Mouse (Mus musculus): ENCODE measurements around the gene Nnat. TPM values are rescaled to one million over a fixed set of nuclear protein-coding genes. Genes with fewer than 3 reads are reported as not detected.

The Nnat gene
- polyA plus RNA-seq, 1 experiment from 2014 or later, result 201 TPM

DNA sequence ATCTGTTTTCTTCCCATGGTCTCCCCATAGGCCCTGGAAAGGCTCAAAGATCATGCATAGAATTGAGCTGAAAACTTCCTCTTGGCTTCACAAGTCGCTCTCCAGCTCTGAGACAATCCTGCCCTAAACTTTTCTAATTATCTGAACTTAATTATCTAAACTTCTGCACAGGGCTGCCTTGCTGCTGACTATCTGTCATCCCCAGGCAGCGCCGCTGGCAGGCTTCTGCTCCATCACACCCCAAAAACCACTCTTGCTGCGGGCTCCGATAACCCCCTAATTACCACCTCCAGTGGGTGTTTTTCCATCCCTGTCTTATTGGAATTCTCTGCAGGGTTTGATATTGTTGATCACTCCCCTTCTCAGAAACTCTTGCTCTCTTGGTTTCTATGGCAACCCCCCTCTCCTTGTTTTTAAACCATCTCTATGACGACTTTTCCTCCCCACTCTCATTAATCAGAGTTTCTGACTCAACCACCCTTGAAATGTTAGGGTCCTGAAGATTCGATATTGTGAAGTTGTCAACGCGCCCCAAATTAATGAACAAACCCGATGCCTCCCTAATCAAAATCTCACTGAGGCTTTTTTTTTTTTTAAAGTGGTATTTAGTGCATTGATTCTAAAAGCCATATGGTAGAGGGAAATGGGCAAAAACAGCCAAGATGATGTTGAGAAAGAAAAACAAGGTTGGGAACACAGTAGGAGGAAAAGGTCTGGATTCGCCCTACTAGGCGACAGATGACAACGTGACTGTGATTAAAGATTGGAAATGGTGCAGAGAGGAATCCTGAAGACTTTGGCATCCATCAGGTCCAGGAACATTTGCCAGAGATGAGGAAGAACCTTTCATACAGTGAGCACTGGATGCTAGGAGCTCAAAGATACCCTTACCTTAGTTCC lies 29.6 kb upstream of the Nnat start:
- no peak for ATAC-seq (replicated peaks; ENCODE audit: insufficient number of reproducible peaks, low FRiP score, low TSS enrichment)
- no peak overlapping the region for H3K4me3 ChIP-seq (ENCODE audit: low read depth, low read length)
- H3K4me2 ChIP-seq, result no peak overlapping the region
- H3K9ac ChIP-seq (ENCODE audit: low read depth, low read length), result no peak overlapping the region
- H3K36me3 ChIP-seq (ENCODE audit: control insufficient read depth, insufficient read depth, low read length), result no peaks in the 10 kb centered on the region
- 60% methylated on average over 13 of the region's 13 CpGs for WGBS (ENCODE audit: insufficient replicate concordance)
- H3K27me3 ChIP-seq (ENCODE audit: control insufficient read depth, insufficient read depth, low read length), result peaks cover 3% of the 10 kb centered on the region
- H3K4me1 ChIP-seq (ENCODE audit: control insufficient read depth, insufficient read depth, low read length), result no peaks in the 10 kb centered on the region
- H3K27ac ChIP-seq (ENCODE audit: low read depth, low read length), result no peak overlapping the region
- H3K9me3 ChIP-seq (replicated peaks; ENCODE audit: control insufficient read depth, low read length), result no peaks in the 10 kb centered on the region

DNA sequence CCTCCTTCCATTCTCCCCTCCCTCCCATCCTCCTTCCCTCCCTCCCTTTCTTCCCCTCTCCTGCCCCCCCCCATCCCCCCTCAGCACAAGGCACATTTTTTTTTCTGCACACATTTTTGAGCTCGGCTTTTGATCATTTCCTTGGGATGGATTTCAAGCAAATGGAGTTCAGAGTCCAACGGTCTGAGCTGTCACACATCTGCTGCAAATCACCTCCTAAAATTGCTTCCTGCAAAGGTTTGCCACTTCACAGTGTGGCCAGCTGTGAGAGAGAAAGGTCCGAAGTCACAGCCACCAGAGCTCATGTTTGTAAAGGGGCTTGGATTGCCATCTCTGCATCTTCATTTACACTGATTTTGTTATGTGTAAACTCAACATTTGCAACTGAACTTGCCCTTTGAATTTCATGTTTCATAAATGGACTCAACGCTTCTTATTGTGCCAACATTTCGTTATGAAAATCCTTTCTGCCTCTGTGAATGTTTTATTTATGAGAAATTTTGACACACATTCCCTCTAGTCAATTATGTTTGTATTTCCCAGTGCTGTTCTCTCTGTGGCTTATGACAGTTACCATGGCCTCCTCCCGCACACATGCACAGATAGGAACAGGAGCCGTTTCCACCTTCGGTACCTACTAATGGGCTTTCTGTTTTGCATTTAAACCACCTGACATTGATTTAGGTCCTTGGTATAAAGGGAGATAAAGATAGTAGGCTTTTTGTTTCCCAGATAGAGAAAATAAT lies 28.0 kb upstream of the Nnat start:
- Histone ChIP-seq H3K4me3 (ENCODE audit: low read depth, low read length) (no peak overlapping the region), H3K27me3 (ENCODE audit: control insufficient read depth, insufficient read depth, low read length) (peaks cover 2% of the 10 kb centered on the region), H3K9me3 (replicated peaks; ENCODE audit: control insufficient read depth, low read length) (no peaks in the 10 kb centered on the region), H3K27ac (ENCODE audit: low read depth, low read length) (no peak overlapping the region), H3K4me1 (ENCODE audit: control insufficient read depth, insufficient read depth, low read length) (peaks cover 1% of the 10 kb centered on the region; the same call in 1 of the 2 replicates), H3K4me2 (no peak overlapping the region), H3K36me3 (ENCODE audit: control insufficient read depth, insufficient read depth, low read length) (no peaks in the 10 kb centered on the region), H3K9ac (ENCODE audit: low read depth, low read length) (no peak overlapping the region)
- 51% methylated on average over 8 of the region's 8 CpGs for WGBS (ENCODE audit: insufficient replicate concordance)
- ATAC-seq (replicated peaks; ENCODE audit: insufficient number of reproducible peaks, low FRiP score, low TSS enrichment), result no peak

DNA sequence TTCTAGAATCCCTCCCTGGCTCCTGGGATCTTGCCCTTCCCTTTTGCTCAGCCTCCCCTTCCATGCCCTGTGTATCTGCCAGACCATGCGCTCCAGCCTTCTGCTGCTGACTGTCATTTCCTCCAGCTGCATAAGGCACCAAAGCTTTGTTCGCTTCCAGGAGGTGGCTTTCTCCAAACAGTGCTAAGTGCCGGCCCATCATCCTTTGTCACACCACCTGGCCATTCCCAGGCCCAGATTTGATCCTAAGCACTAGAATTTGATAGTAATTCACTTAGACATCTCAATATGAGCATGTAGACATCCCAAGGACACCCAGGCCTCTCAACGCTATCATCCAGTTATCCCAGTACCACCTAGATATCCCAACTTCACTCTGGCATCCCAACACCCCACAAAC lies 25.7 kb upstream of the Nnat start:
- H3K4me2 ChIP-seq, result no peak overlapping the region
- no peaks in the 10 kb centered on the region for H3K9me3 ChIP-seq (replicated peaks; ENCODE audit: control insufficient read depth, low read length)
- peaks cover 3% of the 10 kb centered on the region; the same call in 1 of the 2 replicates for H3K4me1 ChIP-seq (ENCODE audit: control insufficient read depth, insufficient read depth, low read length)
- 74% methylated on average over 4 of the region's 4 CpGs for WGBS (ENCODE audit: insufficient replicate concordance)
- no peak for ATAC-seq (replicated peaks; ENCODE audit: insufficient number of reproducible peaks, low FRiP score, low TSS enrichment)
- H3K27me3 ChIP-seq (ENCODE audit: control insufficient read depth, insufficient read depth, low read length), result no peaks in the 10 kb centered on the region; the same call in 1 of the 2 replicates
- H3K4me3 ChIP-seq (ENCODE audit: low read depth, low read length), result no peak overlapping the region
- no peak overlapping the region for H3K9ac ChIP-seq (ENCODE audit: low read depth, low read length)
- H3K27ac ChIP-seq (ENCODE audit: low read depth, low read length), result no peak overlapping the region
- H3K36me3 ChIP-seq (ENCODE audit: control insufficient read depth, insufficient read depth, low read length), result no peaks in the 10 kb centered on the region

DNA sequence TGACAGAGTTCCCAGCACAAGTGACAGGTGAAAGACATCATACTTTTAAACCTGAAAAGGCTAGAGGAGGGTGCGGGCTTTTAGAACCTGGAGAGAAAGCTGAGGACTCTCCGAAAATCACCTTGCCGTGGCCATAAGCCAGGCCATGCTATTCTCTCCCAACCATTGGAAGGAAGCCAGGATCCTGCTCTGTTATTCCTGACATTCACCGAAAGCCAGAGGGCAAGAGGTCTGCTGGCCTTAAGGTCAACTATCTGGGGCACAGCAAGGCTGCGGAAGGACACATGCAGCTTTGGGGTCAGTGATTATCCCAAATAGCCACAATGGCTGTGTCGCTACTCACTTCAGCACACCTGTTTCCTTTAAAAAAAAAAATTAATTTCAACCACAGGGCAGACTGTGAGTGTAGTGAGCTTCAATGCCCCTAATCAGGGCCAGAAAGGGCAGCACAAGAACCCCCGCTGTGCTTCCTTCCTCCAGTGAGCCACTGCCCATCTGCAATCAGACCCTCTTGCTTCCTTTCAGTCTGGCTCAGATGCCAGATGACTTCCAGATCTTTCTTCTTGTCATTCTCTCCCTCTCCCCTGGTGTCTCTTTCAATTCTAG lies 23.3 kb upstream of the Nnat start:
- Histone ChIP-seq H3K9me3 (replicated peaks; ENCODE audit: control insufficient read depth, low read length) (no peaks in the 10 kb centered on the region), H3K4me1 (ENCODE audit: control insufficient read depth, insufficient read depth, low read length) (peaks cover 8% of the 10 kb centered on the region; the same call in 1 of the 2 replicates), H3K4me3 (ENCODE audit: low read depth, low read length) (no peak overlapping the region), H3K27me3 (ENCODE audit: control insufficient read depth, insufficient read depth, low read length) (no peaks in the 10 kb centered on the region; the same call in 1 of the 2 replicates), H3K9ac (ENCODE audit: low read depth, low read length) (no peak overlapping the region), H3K4me2 (no peak overlapping the region), H3K27ac (ENCODE audit: low read depth, low read length) (no peak overlapping the region), H3K36me3 (ENCODE audit: control insufficient read depth, insufficient read depth, low read length) (no peaks in the 10 kb centered on the region)
- ATAC-seq (replicated peaks; ENCODE audit: insufficient number of reproducible peaks, low FRiP score, low TSS enrichment), result no peak
- 55% methylated on average over 7 of the region's 7 CpGs for WGBS (ENCODE audit: insufficient replicate concordance)

DNA sequence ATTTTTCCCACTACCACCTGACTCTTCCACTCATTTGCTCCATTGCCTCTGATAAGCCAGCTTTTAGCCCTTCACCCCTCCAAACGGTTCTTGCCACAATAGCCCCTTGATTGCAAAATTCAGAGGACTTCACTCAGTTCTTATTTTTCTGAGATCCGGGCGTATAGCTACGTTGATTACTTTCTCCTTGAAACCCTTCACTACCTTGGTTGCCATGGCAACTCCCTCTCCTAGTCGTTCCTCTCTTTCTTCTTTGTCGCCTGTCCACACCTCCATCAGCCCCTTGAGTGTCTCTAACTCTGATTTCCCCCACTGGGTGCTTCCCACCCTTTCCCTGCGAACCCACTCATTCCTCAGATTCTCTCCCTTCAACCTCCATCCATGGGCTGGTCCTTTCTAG lies 22.8 kb upstream of the Nnat start:
- Histone ChIP-seq H3K9ac (ENCODE audit: low read depth, low read length) (no peak overlapping the region), H3K36me3 (ENCODE audit: control insufficient read depth, insufficient read depth, low read length) (no peaks in the 10 kb centered on the region), H3K4me1 (ENCODE audit: control insufficient read depth, insufficient read depth, low read length) (peaks cover 8% of the 10 kb centered on the region; the same call in 1 of the 2 replicates), H3K9me3 (replicated peaks; ENCODE audit: control insufficient read depth, low read length) (no peaks in the 10 kb centered on the region), H3K4me3 (ENCODE audit: low read depth, low read length) (no peak overlapping the region), H3K4me2 (no peak overlapping the region), H3K27ac (ENCODE audit: low read depth, low read length) (no peak overlapping the region), H3K27me3 (ENCODE audit: control insufficient read depth, insufficient read depth, low read length) (no peaks in the 10 kb centered on the region; the same call in 1 of the 2 replicates)
- ATAC-seq (replicated peaks; ENCODE audit: insufficient number of reproducible peaks, low FRiP score, low TSS enrichment), result no peak
- WGBS (ENCODE audit: insufficient replicate concordance), result 38% methylated on average over 7 of the region's 7 CpGs

DNA sequence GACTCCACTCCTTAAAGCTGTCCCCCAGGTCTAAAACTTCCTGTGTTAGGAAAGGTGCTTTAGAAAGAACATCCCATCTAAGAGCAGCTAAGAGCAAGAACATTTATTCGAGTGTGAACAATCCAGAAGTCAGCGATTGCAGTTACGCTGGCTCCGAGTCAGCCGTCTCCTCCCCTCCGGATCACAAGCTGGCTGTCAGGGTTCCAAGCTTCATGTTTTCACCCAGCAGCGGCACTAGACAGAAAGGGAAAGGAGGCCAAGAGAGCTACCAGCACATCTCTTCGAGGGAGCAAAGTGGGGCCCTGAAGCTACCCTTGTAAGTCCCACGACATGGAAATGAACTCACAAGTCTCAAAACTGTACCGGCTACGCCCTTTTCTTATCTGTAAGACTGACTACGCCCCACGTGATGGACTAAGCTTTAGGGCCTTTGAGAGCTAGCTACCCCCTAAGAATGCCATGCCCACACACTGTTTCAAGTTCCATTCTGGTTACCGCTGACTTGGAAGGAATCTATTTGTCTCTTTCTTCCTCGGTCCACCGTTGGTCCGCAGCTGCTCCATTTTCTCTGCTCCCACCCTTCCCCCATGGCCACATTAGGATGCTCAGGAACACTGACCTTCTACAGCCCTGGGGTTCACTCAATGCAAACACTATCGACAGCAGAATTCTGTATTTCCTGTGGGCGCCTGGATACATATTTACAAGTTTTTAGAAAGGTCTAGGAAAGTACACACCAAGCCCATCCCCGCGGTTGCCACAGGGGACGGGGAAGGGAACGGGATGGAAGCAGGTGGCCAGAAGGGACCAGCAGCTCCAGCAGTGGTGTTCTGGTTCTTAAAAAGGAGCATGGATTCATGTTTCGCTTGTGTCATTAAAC lies 19.6 kb upstream of the Nnat start:
- Histone ChIP-seq H3K9ac (ENCODE audit: low read depth, low read length) (no peak overlapping the region), H3K27ac (ENCODE audit: low read depth, low read length) (no peak overlapping the region), H3K4me2 (no peak overlapping the region), H3K27me3 (ENCODE audit: control insufficient read depth, insufficient read depth, low read length) (no peaks in the 10 kb centered on the region), H3K4me1 (ENCODE audit: control insufficient read depth, insufficient read depth, low read length) (peaks cover 8% of the 10 kb centered on the region; the same call in 1 of the 2 replicates), H3K4me3 (ENCODE audit: low read depth, low read length) (no peak overlapping the region), H3K36me3 (ENCODE audit: control insufficient read depth, insufficient read depth, low read length) (no peaks in the 10 kb centered on the region), H3K9me3 (replicated peaks; ENCODE audit: control insufficient read depth, low read length) (no peaks in the 10 kb centered on the region)
- ATAC-seq (replicated peaks; ENCODE audit: insufficient number of reproducible peaks, low FRiP score, low TSS enrichment), result no peak
- 75% methylated on average over 24 of the region's 24 CpGs for WGBS (ENCODE audit: insufficient replicate concordance)

DNA sequence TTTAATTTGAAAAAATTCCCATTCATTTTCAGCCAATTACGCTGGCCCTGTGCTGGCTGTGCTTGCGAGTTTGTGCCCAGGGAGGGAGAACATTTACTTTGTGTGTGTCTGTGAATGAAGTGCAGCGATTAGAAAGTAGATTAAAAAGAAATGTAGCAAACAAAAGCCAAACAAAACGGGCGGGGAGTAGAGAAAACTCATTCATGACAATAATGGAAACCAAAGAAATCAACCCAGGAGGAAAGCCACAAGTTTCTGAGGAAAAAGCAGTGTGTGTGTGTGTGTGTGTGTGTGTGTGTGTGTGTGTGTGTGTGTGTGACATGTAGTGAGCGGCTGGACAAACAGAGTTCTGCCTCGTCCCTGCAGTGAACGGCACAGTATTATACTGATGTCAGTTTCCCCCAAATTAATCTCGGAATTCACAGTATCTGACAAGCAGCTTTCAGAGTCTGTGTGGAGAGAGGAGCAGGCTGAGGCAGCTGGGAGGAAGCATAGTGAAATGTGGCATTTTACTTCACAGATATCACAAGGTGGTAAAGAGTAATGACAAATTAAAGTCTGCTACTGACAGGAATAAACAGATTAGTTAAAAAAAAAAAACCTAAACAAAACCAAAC lies 18.8 kb upstream of the Nnat start:
- no peak for ATAC-seq (replicated peaks; ENCODE audit: insufficient number of reproducible peaks, low FRiP score, low TSS enrichment)
- H3K9me3 ChIP-seq (replicated peaks; ENCODE audit: control insufficient read depth, low read length), result no peaks in the 10 kb centered on the region
- peaks cover 8% of the 10 kb centered on the region; the same call in 1 of the 2 replicates for H3K4me1 ChIP-seq (ENCODE audit: control insufficient read depth, insufficient read depth, low read length)
- no peaks in the 10 kb centered on the region for H3K27me3 ChIP-seq (ENCODE audit: control insufficient read depth, insufficient read depth, low read length)
- no peak overlapping the region for H3K9ac ChIP-seq (ENCODE audit: low read depth, low read length)
- H3K27ac ChIP-seq (ENCODE audit: low read depth, low read length), result no peak overlapping the region
- H3K36me3 ChIP-seq (ENCODE audit: control insufficient read depth, insufficient read depth, low read length), result no peaks in the 10 kb centered on the region
- WGBS (ENCODE audit: insufficient replicate concordance), result 67% methylated on average over 9 of the region's 9 CpGs
- H3K4me3 ChIP-seq (ENCODE audit: low read depth, low read length), result no peak overlapping the region
- no peak overlapping the region for H3K4me2 ChIP-seq

Measured in heart, embryonic 11.5 days (tissue).